Mouse (Mus musculus): ENCODE results near the gene Slc5a6. TPM values are rescaled to one million over a fixed set of nuclear protein-coding genes. Genes with fewer than 3 reads are reported as not detected.
A peak's percentile ranks its signal among the peaks of the same experiment; 100 is the strongest.

Slc5a6 gene
- polyA plus RNA-seq, 1 experiment from 2014 or later, result 10.9 TPM

- Histone ChIP-seq H3K27me3 (peaks cover 14% of the 10 kb centered on the region), H3K9ac (no peak overlapping the region), H3K36me3 (ENCODE audit: poor library complexity, severe bottlenecking) (peaks cover 11% of the 10 kb centered on the region), H3K4me3 (no peak overlapping the region), H3K4me2 (no peak overlapping the region), H3K4me1 (peaks cover 4% of the 10 kb centered on the region), H3K9me3 (replicated peaks) (no peaks in the 10 kb centered on the region), H3K27ac (no peak overlapping the region)
- WGBS, result 45% methylated on average over 12 of the region's 12 CpGs
- ATAC-seq, result no peak
Measured at GRCm38 (mm10) chr5:31082935-31083625, 34.4 kb upstream of the Slc5a6 start.

DNA sequence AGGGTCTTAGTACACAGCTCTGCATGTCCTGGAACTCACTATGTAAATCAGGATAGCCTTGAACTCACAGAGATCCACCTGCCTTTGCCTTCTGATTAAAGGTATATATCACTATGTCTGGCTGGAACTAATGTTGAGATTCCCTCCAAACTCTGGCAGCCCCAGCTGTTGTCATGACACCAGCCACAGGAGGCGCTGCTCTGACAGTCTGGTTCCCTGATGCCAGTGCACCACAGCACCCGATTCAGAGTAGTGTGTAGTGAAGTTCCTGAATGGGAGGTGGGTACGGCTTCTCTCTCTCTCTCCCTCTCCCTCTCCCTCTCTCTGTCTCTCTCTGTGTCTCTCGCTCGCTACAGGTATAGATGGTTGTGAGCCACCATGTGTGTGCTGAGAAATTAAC, 33.6 kb upstream of the Slc5a6 start:
- Histone ChIP-seq H3K27ac (no peak overlapping the region), H3K4me3 (no peak overlapping the region), H3K9me3 (replicated peaks) (no peaks in the 10 kb centered on the region), H3K9ac (no peak overlapping the region), H3K27me3 (peaks cover 13% of the 10 kb centered on the region; the same call in 1 of the 2 replicates), H3K4me1 (peaks cover 4% of the 10 kb centered on the region), H3K36me3 (ENCODE audit: poor library complexity, severe bottlenecking) (peaks cover 18% of the 10 kb centered on the region), H3K4me2 (no peak overlapping the region)
- no peak for ATAC-seq
- 19% methylated on average over 5 of the region's 5 CpGs for WGBS

- peaks cover 4% of the 10 kb centered on the region for H3K4me1 ChIP-seq
- no peak for ATAC-seq
- no peak overlapping the region for H3K4me3 ChIP-seq
- H3K4me2 ChIP-seq, result no peak overlapping the region
- H3K9ac ChIP-seq, result no peak overlapping the region
- H3K27me3 ChIP-seq, result peaks cover 8% of the 10 kb centered on the region; the same call in 1 of the 2 replicates
- H3K36me3 ChIP-seq (ENCODE audit: poor library complexity, severe bottlenecking), result peaks cover 28% of the 10 kb centered on the region
- WGBS, result 74% methylated on average over 3 of the region's 3 CpGs
- no peaks in the 10 kb centered on the region for H3K9me3 ChIP-seq (replicated peaks)
- H3K27ac ChIP-seq, result no peak overlapping the region
Measured at GRCm38 (mm10) chr5:31081386-31081785, 32.7 kb upstream of the Slc5a6 start.

DNA sequence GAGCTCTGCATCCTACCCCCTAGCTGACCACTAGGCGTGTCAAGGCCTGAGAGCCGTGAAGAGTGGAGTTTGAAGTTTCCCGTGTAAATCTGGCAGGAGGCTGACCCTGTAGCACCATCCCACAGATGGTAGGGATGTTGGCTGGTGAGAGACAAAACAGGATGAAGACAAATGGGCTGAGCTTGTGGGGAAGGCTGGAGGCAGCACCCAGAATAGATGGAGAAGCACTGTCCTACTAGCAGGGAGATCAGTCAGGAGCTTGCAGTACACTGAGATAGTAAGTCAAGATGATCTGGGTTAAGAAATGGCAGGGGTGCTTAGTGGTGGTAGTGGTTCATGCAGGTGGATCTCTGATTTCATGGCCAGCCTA, 32.1 kb upstream of the Slc5a6 start:
- ATAC-seq, result no peak
- H3K4me2 ChIP-seq, result no peak overlapping the region
- peaks cover 4% of the 10 kb centered on the region for H3K4me1 ChIP-seq
- H3K9ac ChIP-seq, result no peak overlapping the region
- H3K4me3 ChIP-seq, result no peak overlapping the region
- 69% methylated on average over 3 of the region's 3 CpGs for WGBS
- no peak overlapping the region for H3K27ac ChIP-seq
- H3K9me3 ChIP-seq (replicated peaks), result no peaks in the 10 kb centered on the region
- H3K27me3 ChIP-seq, result peaks cover 2% of the 10 kb centered on the region; the same call in 1 of the 2 replicates
- H3K36me3 ChIP-seq (ENCODE audit: poor library complexity, severe bottlenecking), result peaks cover 34% of the 10 kb centered on the region

DNA sequence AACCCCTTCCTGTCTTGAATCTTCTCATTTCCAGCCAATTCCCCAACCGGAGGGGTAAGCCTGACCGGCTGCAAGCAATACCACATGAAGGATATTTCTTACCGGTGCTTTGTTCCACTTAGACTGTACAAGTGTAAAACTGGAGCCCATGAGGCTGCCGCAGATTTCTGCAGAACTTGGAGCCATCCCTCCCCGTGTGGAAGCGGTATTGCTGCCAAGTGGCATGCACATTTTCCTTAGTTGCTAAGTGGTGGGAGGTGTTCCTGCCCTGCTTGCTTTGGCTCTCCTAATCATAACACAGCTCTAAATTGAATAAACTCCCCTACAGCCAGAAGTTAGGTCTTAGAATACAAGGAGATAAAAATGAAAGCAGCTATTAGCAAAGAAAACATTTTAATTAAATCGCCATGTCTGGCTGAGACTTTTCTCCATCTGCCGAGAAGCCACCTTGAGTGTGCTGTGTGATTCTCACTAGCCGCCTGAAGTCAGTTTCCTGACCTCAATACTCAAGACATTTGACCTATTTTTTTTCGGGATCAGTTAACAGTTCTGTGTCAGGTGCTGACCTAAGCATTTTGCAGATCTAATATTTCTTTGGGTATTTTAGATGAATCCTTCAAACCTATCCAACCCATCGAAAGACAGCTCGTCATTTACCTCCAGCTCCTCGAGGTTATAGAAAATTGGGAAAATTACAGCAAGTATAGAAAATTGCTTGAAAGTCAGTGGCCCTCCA, 31.5 kb upstream of the Slc5a6 start:
- WGBS, result 83% methylated on average over 13 of the region's 13 CpGs

DNA sequence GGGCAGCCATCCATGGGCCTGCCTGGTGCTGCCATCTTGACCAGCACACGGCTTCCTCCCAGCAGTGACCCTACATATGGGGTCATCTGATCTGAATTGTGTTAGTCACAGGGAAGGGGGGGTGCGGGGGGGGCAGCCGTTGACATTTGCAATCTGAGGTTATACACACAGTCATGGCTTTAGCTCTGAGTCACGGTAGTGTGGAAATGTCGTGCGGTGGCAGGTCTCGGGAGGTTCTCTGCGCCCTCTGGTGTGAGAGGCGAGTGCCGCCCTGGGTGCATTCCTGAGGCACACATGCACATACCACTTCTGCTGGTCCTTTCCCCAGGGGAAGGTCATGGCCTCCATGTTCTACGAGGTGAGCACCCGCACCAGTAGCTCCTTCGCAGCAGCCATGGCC, 27.6 kb upstream of the Slc5a6 start:
- no peak for ATAC-seq
- Histone ChIP-seq H3K9ac (no peak overlapping the region), H3K36me3 (ENCODE audit: poor library complexity, severe bottlenecking) (peaks cover 78% of the 10 kb centered on the region), H3K9me3 (replicated peaks) (no peaks in the 10 kb centered on the region), H3K4me1 (no peaks in the 10 kb centered on the region), H3K27me3 (no peaks in the 10 kb centered on the region), H3K4me3 (no peak overlapping the region), H3K27ac (no peak overlapping the region), H3K4me2 (no peak overlapping the region)
- 90% methylated on average over 13 of the region's 13 CpGs for WGBS

More for the DNA sequence above, 31.5 kb upstream of the Slc5a6 start:
- Histone ChIP-seq H3K4me3 (no peak overlapping the region), H3K4me2 (no peak overlapping the region), H3K4me1 (peaks cover 4% of the 10 kb centered on the region), H3K27ac (no peak overlapping the region), H3K36me3 (ENCODE audit: poor library complexity, severe bottlenecking) (peaks cover 40% of the 10 kb centered on the region), H3K9me3 (replicated peaks) (no peaks in the 10 kb centered on the region), H3K9ac (no peak overlapping the region), H3K27me3 (no peaks in the 10 kb centered on the region)
- no peak for ATAC-seq

GRCm38 (mm10) chr5:31073176-31073575, 24.5 kb upstream of the Slc5a6 start:
- no peak overlapping the region for H3K4me2 ChIP-seq
- ATAC-seq, result no peak
- no peak overlapping the region for H3K4me3 ChIP-seq
- H3K9me3 ChIP-seq (replicated peaks), result no peaks in the 10 kb centered on the region
- no peak overlapping the region for H3K9ac ChIP-seq
- H3K4me1 ChIP-seq, result no peaks in the 10 kb centered on the region
- whole genome bisulfite sequencing, result 94% methylated on average over 12 of the region's 12 CpGs
- peaks cover 100% of the 10 kb centered on the region for H3K36me3 ChIP-seq (ENCODE audit: poor library complexity, severe bottlenecking)
- no peak overlapping the region for H3K27ac ChIP-seq
- H3K27me3 ChIP-seq, result no peaks in the 10 kb centered on the region

DNA sequence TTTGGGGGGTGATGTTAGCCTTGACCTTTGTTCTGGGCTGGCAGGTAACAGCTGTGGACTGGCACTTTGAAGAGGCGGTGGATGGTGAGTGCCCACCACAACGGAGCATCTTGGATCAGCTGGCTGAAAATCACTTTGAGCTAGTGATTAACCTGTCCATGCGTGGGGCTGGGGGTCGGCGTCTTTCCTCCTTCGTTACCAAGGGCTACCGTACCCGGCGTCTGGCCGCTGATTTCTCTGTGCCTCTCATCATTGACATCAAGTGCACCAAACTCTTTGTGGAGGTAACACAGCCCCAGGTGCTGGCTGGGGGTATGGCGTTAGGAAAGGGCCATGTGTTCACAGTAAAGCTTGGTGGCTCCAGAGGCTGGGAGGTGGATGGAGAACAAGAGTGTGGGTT, 23.1 kb upstream of the Slc5a6 start:
- 93% methylated on average over 11 of the region's 11 CpGs for WGBS
- ATAC-seq, result no peak
- H3K36me3 ChIP-seq (ENCODE audit: poor library complexity, severe bottlenecking), result peaks cover 100% of the 10 kb centered on the region

GRCm38 (mm10) chr5:31071059-31071458, 22.3 kb upstream of the Slc5a6 start:
- H3K36me3 ChIP-seq (ENCODE audit: poor library complexity, severe bottlenecking), result peaks cover 100% of the 10 kb centered on the region
- H3K9ac ChIP-seq, result no peak overlapping the region
- no peak overlapping the region for H3K27ac ChIP-seq
- H3K27me3 ChIP-seq, result no peaks in the 10 kb centered on the region
- ATAC-seq, result no peak
- no peak overlapping the region for H3K4me2 ChIP-seq
- H3K4me1 ChIP-seq, result no peaks in the 10 kb centered on the region
- 96% methylated on average over 2 of the region's 2 CpGs for WGBS
- no peak overlapping the region for H3K4me3 ChIP-seq
- no peaks in the 10 kb centered on the region for H3K9me3 ChIP-seq (replicated peaks)

More for the DNA sequence above, 23.1 kb upstream of the Slc5a6 start:
- Histone ChIP-seq H3K9ac (no peak overlapping the region), H3K4me2 (no peak overlapping the region), H3K4me3 (no peak overlapping the region), H3K9me3 (replicated peaks) (no peaks in the 10 kb centered on the region), H3K27me3 (no peaks in the 10 kb centered on the region), H3K27ac (no peak overlapping the region), H3K4me1 (no peaks in the 10 kb centered on the region)

DNA sequence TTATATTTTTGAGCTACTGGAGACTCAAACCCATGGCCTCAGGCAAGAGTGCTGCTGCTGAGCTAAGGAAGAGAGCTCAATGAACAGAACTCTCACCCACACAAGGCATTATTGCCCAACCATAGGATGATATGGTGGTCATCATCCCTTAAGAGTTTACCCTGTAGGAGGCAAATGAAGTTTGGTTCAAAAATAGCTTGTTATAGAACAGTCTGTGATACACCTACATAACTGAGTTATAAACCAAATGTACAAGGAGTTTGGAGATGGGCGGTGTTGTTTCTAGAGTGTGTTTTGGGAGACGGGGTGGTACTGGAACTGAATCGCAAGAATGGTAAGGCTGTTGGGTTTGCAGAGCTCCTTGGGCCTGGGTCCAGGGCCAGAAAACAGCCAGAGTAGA, 21.1 kb upstream of the Slc5a6 start:
- H3K4me3 ChIP-seq, result no peak overlapping the region
- whole genome bisulfite sequencing, result 98% methylated on average over 3 of the region's 3 CpGs
- no peak overlapping the region for H3K4me2 ChIP-seq
- no peak overlapping the region for H3K9ac ChIP-seq
- no peak overlapping the region for H3K27ac ChIP-seq
- ATAC-seq, result no peak
- no peaks in the 10 kb centered on the region for H3K9me3 ChIP-seq (replicated peaks)
- H3K27me3 ChIP-seq, result no peaks in the 10 kb centered on the region
- H3K36me3 ChIP-seq (ENCODE audit: poor library complexity, severe bottlenecking), result peaks cover 94% of the 10 kb centered on the region
- no peaks in the 10 kb centered on the region for H3K4me1 ChIP-seq

DNA sequence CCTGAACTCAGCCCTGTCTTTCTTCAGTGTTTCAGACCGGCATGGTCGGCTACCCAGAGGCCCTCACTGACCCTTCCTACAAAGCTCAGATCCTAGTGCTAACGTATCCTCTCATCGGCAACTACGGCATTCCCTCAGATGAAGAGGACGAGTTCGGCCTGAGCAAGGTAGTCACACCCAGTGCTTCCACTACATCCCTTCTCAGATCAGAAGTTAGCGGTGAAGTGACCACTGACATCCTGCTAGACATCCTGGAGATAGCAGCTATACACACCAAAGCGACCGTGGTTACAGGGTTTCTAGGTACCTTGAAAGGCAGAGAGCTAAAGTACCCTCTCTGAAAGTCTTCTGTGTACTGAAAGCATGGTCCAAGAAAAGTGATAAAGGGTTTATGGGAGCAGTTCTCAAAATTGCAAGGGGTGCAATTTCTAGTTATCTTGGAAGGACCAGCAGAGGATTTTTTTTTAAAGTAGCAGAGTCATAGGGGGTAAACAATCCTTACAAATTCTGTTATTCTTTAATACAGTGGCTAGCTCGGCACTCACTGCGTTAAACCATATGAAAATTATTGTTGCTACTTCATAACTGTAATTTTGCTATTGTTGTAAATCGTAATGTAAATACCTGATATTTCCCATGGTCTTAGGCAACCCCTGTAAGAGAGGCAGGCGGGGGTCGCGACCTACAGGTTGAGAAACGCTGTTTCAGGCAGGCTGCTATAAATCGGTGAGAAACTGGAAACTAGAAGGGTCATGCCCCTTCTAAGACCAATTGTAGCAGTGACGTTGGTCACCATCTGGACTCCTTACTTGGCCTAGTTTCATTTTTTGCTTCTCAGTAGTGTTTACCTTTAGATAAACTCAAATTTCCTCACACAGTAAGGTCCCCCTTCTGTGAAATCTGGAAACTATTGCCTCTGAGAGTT, 6.8 kb upstream of the Slc5a6 start:
- WGBS, result 25% methylated on average over 19 of the region's 19 CpGs
- peak overlapping the region; percentile 44; the same call in 1 of the 2 replicates for H3K27ac ChIP-seq
- peak; percentile 0; the same call in 1 of the 2 replicates for ATAC-seq

More for the DNA sequence above, 6.8 kb upstream of the Slc5a6 start:
- Histone ChIP-seq H3K9me3 (replicated peaks) (no peaks in the 10 kb centered on the region), H3K4me2 (peak overlapping the region; percentile 85), H3K27me3 (no peaks in the 10 kb centered on the region), H3K4me1 (peaks cover 17% of the 10 kb centered on the region), H3K36me3 (ENCODE audit: poor library complexity, severe bottlenecking) (peaks cover 48% of the 10 kb centered on the region), H3K9ac (peak overlapping the region; percentile 83), H3K4me3 (peak overlapping the region; percentile 54)

Data from forebrain, embryonic 13.5 days (tissue).